Mouse (Mus musculus): ENCODE results near the gene Tyms.

- TF ChIP-seq CTCF (IDR thresholded peaks at IDR 0.05; ENCODE audit: low read depth) (no peak), EP300 (IDR thresholded peaks at IDR 0.05; ENCODE audit: low read depth) (no peak)
Measured at GRCm38 (mm10) chr5:30119163-30119562, 45.7 kb upstream of the Tyms start.

Data from liver, postnatal 0 days (tissue).